Mouse (Mus musculus) heart, embryonic 16.5 days (tissue): ENCODE measurements at regions not wholly inside any gene's neighbourhood (a gene's known extent, or its start where the extent isn't known, plus 50 kb on each side); places are given as distances from the start of the nearest gene placed in this dataset.

Source experiments
- ATAC-seq: fragments of 200-750 bp; cut with Nextera tagmentation; replicated peaks from 2 replicates; pipeline ENCODE4 v1.8.0; 2017; ENCODE audit warnings: moderate number of reproducible peaks; ENCODE audit not compliant: insufficient read depth, low FRiP score; ENCODE audit errors: extremely low read depth
- H3K27ac ChIP-seq: fragments of 300-500 bp; sonication (generic); 2 replicates; pipeline ENCODE4 v1.5.1; 2014; ENCODE audit warnings: mild to moderate bottlenecking, low read length, control low read depth, moderate library complexity
- H3K27me3 ChIP-seq: fragments of 300-500 bp; sonication (generic); 2 replicates; pipeline ENCODE4 v1.6.1; 2014; ENCODE audit warnings: low read length, mixed read lengths; ENCODE audit not compliant: control insufficient read depth, insufficient read depth
- H3K36me3 ChIP-seq: fragments of 300-500 bp; sonication (generic); 2 replicates; pipeline ENCODE4 v1.6.1; 2014; ENCODE audit not compliant: control insufficient read depth, insufficient read depth
- H3K4me1 ChIP-seq: fragments of 300-500 bp; sonication (generic); 2 replicates; pipeline ENCODE4 v1.6.1; 2014; ENCODE audit warnings: low read length, mixed read lengths; ENCODE audit not compliant: control insufficient read depth, insufficient read depth
- H3K4me2 ChIP-seq: fragments of 300-500 bp; sonication (generic); 2 replicates; pipeline ENCODE4 v1.6.1; 2014; ENCODE audit warnings: low read depth, mild to moderate bottlenecking, control low read depth, low read length
- H3K4me3 ChIP-seq: fragments of 300-500 bp; sonication (generic); 2 replicates; pipeline ENCODE4 v1.5.1; 2014; ENCODE audit warnings: mild to moderate bottlenecking, control low read depth, low read length
- H3K9ac ChIP-seq: fragments of 300-500 bp; sonication (generic); 2 replicates; pipeline ENCODE4 v1.6.1; 2014; ENCODE audit warnings: low read length, control low read depth
- H3K9me3 ChIP-seq: fragments of 300-500 bp; sonication (generic); replicated peaks from 2 replicates; pipeline ENCODE4 v1.6.1; 2016; ENCODE audit warnings: low read length; ENCODE audit not compliant: control insufficient read depth
- WGBS: fragments of 180-500 bp; shearing (Covaris S2); extraction: QIAGEN DNeasy Blood & Tissue Kit; methylation state at CpG from one replicate; pipeline ENCODE4 v1.1.7; 2014; 5-methylcytosine and 5-hydroxymethylcytosine counted together

- no peak overlapping the region for H3K9ac ChIP-seq
- ATAC-seq = no peak; the same call in 1 of the 2 replicates
- H3K4me3 ChIP-seq = no peak overlapping the region
- no peaks in the 10 kb centered on the region for H3K9me3 ChIP-seq
- 44% methylated on average over 8 of the region's 8 CpGs for WGBS
- H3K27me3 ChIP-seq = no peaks in the 10 kb centered on the region
- peak overlapping the region; percentile 71 for H3K27ac ChIP-seq
- peaks cover 42% of the 10 kb centered on the region for H3K4me1 ChIP-seq
- H3K4me2 ChIP-seq = no peak overlapping the region
- no peaks in the 10 kb centered on the region for H3K36me3 ChIP-seq
Measured at GRCm38 (mm10) chr16:25042669-25043440, 243.8 kb upstream of the Tprg start.

- Histone ChIP-seq H3K4me1 (peaks cover 43% of the 10 kb centered on the region), H3K9ac (no peak overlapping the region), H3K4me3 (no peak overlapping the region), H3K27me3 (no peaks in the 10 kb centered on the region), H3K4me2 (no peak overlapping the region), H3K9me3 (no peaks in the 10 kb centered on the region), H3K36me3 (no peaks in the 10 kb centered on the region), H3K27ac (no peak overlapping the region)
- ATAC-seq = no peak
- 81% methylated on average over 3 of the region's 3 CpGs for WGBS
Measured at GRCm38 (mm10) chr16:25044637-25045036, 242.0 kb upstream of the Tprg start.

- Histone ChIP-seq H3K36me3 (no peaks in the 10 kb centered on the region), H3K9ac (no peak overlapping the region), H3K4me2 (no peak overlapping the region), H3K27me3 (no peaks in the 10 kb centered on the region), H3K9me3 (no peaks in the 10 kb centered on the region), H3K27ac (no peak overlapping the region), H3K4me3 (no peak overlapping the region), H3K4me1 (peaks cover 29% of the 10 kb centered on the region)
- no peak for ATAC-seq
- 59% methylated on average over 2 of the region's 2 CpGs for WGBS
Measured at GRCm38 (mm10) chr16:25047726-25048125, 238.9 kb upstream of the Tprg start.

- Histone ChIP-seq H3K27ac (no peak overlapping the region), H3K4me2 (no peak overlapping the region), H3K9me3 (no peaks in the 10 kb centered on the region), H3K4me1 (peaks cover 20% of the 10 kb centered on the region), H3K36me3 (no peaks in the 10 kb centered on the region), H3K4me3 (no peak overlapping the region), H3K9ac (no peak overlapping the region), H3K27me3 (no peaks in the 10 kb centered on the region)
- peak; percentile 52; the same call in 1 of the 2 replicates for ATAC-seq
- 40% methylated on average over 7 of the region's 7 CpGs for WGBS
Measured at GRCm38 (mm10) chr16:25049928-25050510, 236.6 kb upstream of the Tprg start.

- Histone ChIP-seq H3K9me3 (no peaks in the 10 kb centered on the region), H3K4me1 (peaks cover 16% of the 10 kb centered on the region), H3K36me3 (no peaks in the 10 kb centered on the region), H3K4me2 (no peak overlapping the region), H3K27ac (no peak overlapping the region), H3K9ac (no peak overlapping the region), H3K27me3 (no peaks in the 10 kb centered on the region), H3K4me3 (no peak overlapping the region)
- WGBS = 71% methylated on average over 5 of the region's 5 CpGs
- no peak for ATAC-seq
Measured at GRCm38 (mm10) chr16:25051044-25051443, 235.6 kb upstream of the Tprg start.

- Histone ChIP-seq H3K9me3 (no peaks in the 10 kb centered on the region), H3K27ac (no peak overlapping the region), H3K4me3 (no peak overlapping the region), H3K9ac (no peak overlapping the region), H3K4me2 (no peak overlapping the region), H3K36me3 (no peaks in the 10 kb centered on the region), H3K27me3 (no peaks in the 10 kb centered on the region), H3K4me1 (peaks cover 16% of the 10 kb centered on the region)
- 74% methylated on average over 5 of the region's 5 CpGs for WGBS
- no peak for ATAC-seq
Measured at GRCm38 (mm10) chr16:25052428-25052827, 234.2 kb upstream of the Tprg start.

- peaks cover 18% of the 10 kb centered on the region for H3K4me1 ChIP-seq
- no peak overlapping the region for H3K9ac ChIP-seq
- H3K4me2 ChIP-seq = no peak overlapping the region
- H3K36me3 ChIP-seq = no peaks in the 10 kb centered on the region
- 60% methylated on average over 5 of the region's 5 CpGs for WGBS
- ATAC-seq = no peak
- no peak overlapping the region for H3K4me3 ChIP-seq
- H3K9me3 ChIP-seq = no peaks in the 10 kb centered on the region
- no peaks in the 10 kb centered on the region for H3K27me3 ChIP-seq
- no peak overlapping the region for H3K27ac ChIP-seq
Measured at GRCm38 (mm10) chr16:25052917-25053343, 233.7 kb upstream of the Tprg start.

- Histone ChIP-seq H3K27me3 (no peaks in the 10 kb centered on the region), H3K4me3 (no peak overlapping the region), H3K4me1 (peaks cover 24% of the 10 kb centered on the region), H3K27ac (no peak overlapping the region), H3K36me3 (no peaks in the 10 kb centered on the region), H3K4me2 (no peak overlapping the region), H3K9ac (no peak overlapping the region), H3K9me3 (no peaks in the 10 kb centered on the region)
- WGBS = 82% methylated on average over 2 of the region's 2 CpGs
- no peak for ATAC-seq
Measured at GRCm38 (mm10) chr16:25054304-25054703, 232.3 kb upstream of the Tprg start.

GRCm38 (mm10) chr16:25055376-25055775 is 231.2 kb upstream of the Tprg start:
- no peaks in the 10 kb centered on the region for H3K9me3 ChIP-seq
- no peak for ATAC-seq
- no peaks in the 10 kb centered on the region for H3K36me3 ChIP-seq
- no peak overlapping the region for H3K4me2 ChIP-seq
- no peak overlapping the region for H3K9ac ChIP-seq
- no peaks in the 10 kb centered on the region for H3K27me3 ChIP-seq
- 79% methylated on average over 9 of the region's 9 CpGs for WGBS
- no peak overlapping the region for H3K4me3 ChIP-seq
- peaks cover 27% of the 10 kb centered on the region for H3K4me1 ChIP-seq
- no peak overlapping the region for H3K27ac ChIP-seq
